Mouse (Mus musculus): Measurements from ENCODE around the gene Lrch3.
A peak's percentile ranks its signal among the peaks of the same experiment; 100 is the strongest.
"Not testable (repeated sequence)": the region's sequence is repeated elsewhere in the genome, so short reads cannot be mapped to it uniquely, and the experiment has no call there.

The Lrch3 gene

GRCm38 (mm10) chr16:32913937-32914881 lies at the start of gene Lrch3:
Gene Lrch3, plus strand, starts transcription at chr16:32914100.
- peak; percentile 46 for DNase-seq (ENCODE audit: extremely low spot score, low read depth, low spot score)

- no peak for DNase-seq (ENCODE audit: extremely low spot score, low read depth, low spot score)
Measured at GRCm38 (mm10) chr16:32865401-32865800, 48.5 kb upstream of the Lrch3 start.

GRCm38 (mm10) chr16:32866713-32867112 lies 47.2 kb upstream of the Lrch3 start:
- no peak for DNase-seq (ENCODE audit: extremely low spot score, low read depth, low spot score)

GRCm38 (mm10) chr16:32867919-32868552 lies 45.9 kb upstream of the Lrch3 start:
- DNase-seq (ENCODE audit: extremely low spot score, low read depth, low spot score) = peak; percentile 81

- DNase-seq (ENCODE audit: extremely low spot score, low read depth, low spot score) = no peak
Measured at GRCm38 (mm10) chr16:32870231-32870630, 43.7 kb upstream of the Lrch3 start.

- no peak for DNase-seq (ENCODE audit: extremely low spot score, low read depth, low spot score)
Measured at GRCm38 (mm10) chr16:32873366-32873765, 40.5 kb upstream of the Lrch3 start.

GRCm38 (mm10) chr16:32875281-32875680 lies 38.6 kb upstream of the Lrch3 start:
- DNase-seq (ENCODE audit: extremely low spot score, low read depth, low spot score) = not testable (repeated sequence)

- DNase-seq (ENCODE audit: extremely low spot score, low read depth, low spot score) = no peak
Measured at GRCm38 (mm10) chr16:32875847-32876246, 38.1 kb upstream of the Lrch3 start.

GRCm38 (mm10) chr16:32876831-32877230 lies 37.1 kb upstream of the Lrch3 start:
- no peak for DNase-seq (ENCODE audit: extremely low spot score, low read depth, low spot score)

- DNase-seq (ENCODE audit: extremely low spot score, low read depth, low spot score) = peak; percentile 82
Measured at GRCm38 (mm10) chr16:32877343-32878156, 36.4 kb upstream of the Lrch3 start, which contains the start of the genes Fyttd1 and Rubcn. Gene Fyttd1, plus strand, starts transcription at chr16:32877500. Gene Rubcn, minus strand, starts transcription at chr16:32877766.

GRCm38 (mm10) chr16:32878157-32878598 lies 35.7 kb upstream of the Lrch3 start:
- no peak for DNase-seq (ENCODE audit: extremely low spot score, low read depth, low spot score)

- DNase-seq (ENCODE audit: extremely low spot score, low read depth, low spot score) = no peak
Measured at GRCm38 (mm10) chr16:32878972-32879926, 34.7 kb upstream of the Lrch3 start.

- DNase-seq (ENCODE audit: extremely low spot score, low read depth, low spot score) = no peak
Measured at GRCm38 (mm10) chr16:32881538-32881937, 32.4 kb upstream of the Lrch3 start.

- DNase-seq (ENCODE audit: extremely low spot score, low read depth, low spot score) = no peak
Measured at GRCm38 (mm10) chr16:32887996-32888395, 25.9 kb upstream of the Lrch3 start.

GRCm38 (mm10) chr16:32889881-32890280 lies 24.0 kb upstream of the Lrch3 start:
- DNase-seq (ENCODE audit: extremely low spot score, low read depth, low spot score) = no peak

GRCm38 (mm10) chr16:32896126-32896525 lies 17.8 kb upstream of the Lrch3 start:
- no peak for DNase-seq (ENCODE audit: extremely low spot score, low read depth, low spot score)

- DNase-seq (ENCODE audit: extremely low spot score, low read depth, low spot score) = no peak
Measured at GRCm38 (mm10) chr16:32901360-32902050, 12.4 kb upstream of the Lrch3 start.

GRCm38 (mm10) chr16:32902051-32902428 lies 11.9 kb upstream of the Lrch3 start:
- DNase-seq (ENCODE audit: extremely low spot score, low read depth, low spot score) = no peak

- no peak for DNase-seq (ENCODE audit: extremely low spot score, low read depth, low spot score)
Measured at GRCm38 (mm10) chr16:32906186-32906585, 7.7 kb upstream of the Lrch3 start.

All from hindlimb bud, embryonic 11.5 days (tissue).